Mouse (Mus musculus) MEL (cell line): ENCODE results near the gene Arap1.

Source experiments
- CTCF ChIP-seq, 3 experiments: IDR thresholded peaks in 2 of 3; conservative IDR thresholded peaks in 1 of 3; 2 replicates each; pipeline ENCODE4 v1.5.1; 2011 to 2012; ENCODE audit warnings: low read length in 3 of 3, low read depth in 2 of 3, mild to moderate bottlenecking in 2 of 3, improper control_type of control experiment in 1 of 3, inconsistent platforms in 1 of 3, mixed read lengths in 1 of 3, moderate library complexity in 1 of 3; ENCODE audit not compliant: control insufficient read depth in 1 of 3, insufficient read depth in 1 of 3, poor library complexity in 1 of 3, severe bottlenecking in 1 of 3
- ELF1 ChIP-seq: IDR thresholded peaks from 2 replicates; pipeline ENCODE4 v1.6.1; 2014; ENCODE audit warnings: low read depth, mild to moderate bottlenecking, inconsistent platforms, low read length, improper control_type of control experiment, moderate library complexity
- POLR2A ChIP-seq, 2 experiments: IDR thresholded peaks; 2 replicates each; pipeline ENCODE4 v1.6.1; 2011 to 2012; ENCODE audit warnings: low read length in 2 of 2, mild to moderate bottlenecking in 2 of 2, control low read depth in 1 of 2, improper control_type of control experiment in 1 of 2, low read depth in 1 of 2, moderate library complexity in 1 of 2; ENCODE audit not compliant: control insufficient read depth in 1 of 2, insufficient read depth in 1 of 2, poor library complexity in 1 of 2

DNA sequence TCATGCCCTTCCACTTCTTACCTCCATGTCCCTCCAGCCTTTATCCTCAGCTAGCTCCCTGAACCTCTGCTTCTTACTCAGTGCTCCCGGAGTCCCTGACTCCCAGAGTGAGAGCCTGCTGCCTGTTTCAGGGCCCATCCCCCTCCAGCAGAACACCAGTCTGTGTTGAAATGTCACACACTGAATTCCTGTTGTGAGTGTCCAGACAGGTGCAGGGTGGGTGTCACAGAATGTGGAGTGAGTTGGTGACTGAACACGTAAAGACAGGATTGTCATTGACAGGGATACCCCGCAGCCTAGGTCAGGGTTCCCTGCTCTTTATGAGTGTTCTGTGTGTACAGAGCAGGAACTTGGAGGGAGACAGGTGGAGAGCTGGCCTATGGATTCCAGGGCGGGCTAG, 3.0 kb upstream of the Arap1 start:
- TF ChIP-seq CTCF (IDR thresholded peaks at IDR 0.05 in 2 of 3, conservative IDR thresholded peaks at IDR 0.05 in 1 of 3; ENCODE audit: control insufficient read depth in 1 of 3, insufficient read depth in 1 of 3, low read depth in 2 of 3, low read length in 3 of 3, poor library complexity in 1 of 3, severe bottlenecking in 1 of 3) (no peak), POLR2A (IDR thresholded peaks at IDR 0.05; ENCODE audit: control insufficient read depth in 1 of 2, insufficient read depth in 1 of 2, low read depth in 1 of 2, low read length in 2 of 2, poor library complexity in 1 of 2) (no peak), ELF1 (no peak)
